Mouse (Mus musculus) layer of hippocampus, postnatal 25 days (tissue): ENCODE measurements around the gene Ghrh. TPM values are rescaled to one million over a fixed set of nuclear protein-coding genes. Genes with fewer than 3 reads are reported as not detected.

Experiments
- DNase-seq, 2 experiments: peaks; one replicate each; pipeline ENCODE4 v3.0.0; 2022; ENCODE audit warnings: mixed read lengths in 2 of 2, low spot score in 1 of 2; ENCODE audit errors: extremely low spot score in 1 of 2
- total RNA-seq, 2 experiments: library from RNA; stranded (reverse); gene quantifications; 2 replicates each; pipeline ENCODE4 v1.2.3; 2021

Gene Ghrh
- total RNA-seq, 2 experiments from 2014 or later, result 0.59 TPM; not detected in 1

DNA sequence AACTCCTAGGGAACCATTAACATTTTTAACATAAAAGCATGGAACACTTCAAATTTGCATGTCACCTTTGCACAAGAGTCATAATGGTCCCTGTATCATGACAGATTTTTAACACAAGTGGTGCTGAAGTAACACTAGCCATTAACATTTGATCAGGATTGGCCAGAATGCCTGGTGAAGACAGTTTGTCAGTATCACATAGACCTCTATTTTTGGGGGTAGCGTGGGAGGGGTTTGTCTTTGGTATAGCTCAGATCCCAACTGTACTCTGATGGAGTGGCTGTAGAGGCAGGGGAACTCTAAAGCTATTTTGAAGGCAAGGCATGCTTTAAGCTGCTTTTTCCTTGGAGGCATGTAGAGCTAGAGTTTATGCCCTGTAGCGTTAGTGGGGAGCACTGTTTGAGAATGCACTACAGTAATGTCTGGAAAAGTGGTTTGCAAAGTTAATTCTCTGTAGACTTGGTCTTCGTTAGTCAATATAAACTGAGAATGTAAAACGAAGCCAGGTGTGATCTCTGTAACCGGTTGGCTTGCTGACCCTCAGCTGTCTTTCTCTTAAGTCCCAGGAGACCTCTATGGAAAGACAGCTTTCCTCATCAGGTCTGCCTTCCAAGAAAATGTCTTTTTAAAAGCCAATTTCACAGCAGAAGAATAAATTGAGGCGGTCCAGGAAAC, 36.2 kb downstream of the Ghrh start:
- no peak for DNase-seq

DNA sequence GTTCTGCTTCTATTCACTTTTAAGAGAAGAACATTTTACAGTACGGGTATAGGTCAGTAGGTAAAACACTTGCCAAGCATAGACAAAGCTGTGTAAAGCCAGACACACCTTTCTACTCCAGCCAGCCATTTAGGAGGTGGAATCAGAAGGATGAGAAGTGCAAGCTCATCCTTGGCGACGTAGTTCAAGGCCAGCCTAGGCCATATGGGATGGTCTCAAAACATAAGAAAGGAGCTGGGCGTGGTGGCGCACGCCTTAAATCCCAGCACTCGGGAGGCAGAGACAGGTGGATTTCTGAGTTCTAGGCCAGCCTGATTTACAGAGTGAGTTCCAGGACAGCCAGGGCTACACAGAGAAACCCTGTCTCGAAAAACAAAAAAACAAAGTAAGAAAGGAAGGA, 37.7 kb downstream of the Ghrh start:
- no peak for DNase-seq

DNA sequence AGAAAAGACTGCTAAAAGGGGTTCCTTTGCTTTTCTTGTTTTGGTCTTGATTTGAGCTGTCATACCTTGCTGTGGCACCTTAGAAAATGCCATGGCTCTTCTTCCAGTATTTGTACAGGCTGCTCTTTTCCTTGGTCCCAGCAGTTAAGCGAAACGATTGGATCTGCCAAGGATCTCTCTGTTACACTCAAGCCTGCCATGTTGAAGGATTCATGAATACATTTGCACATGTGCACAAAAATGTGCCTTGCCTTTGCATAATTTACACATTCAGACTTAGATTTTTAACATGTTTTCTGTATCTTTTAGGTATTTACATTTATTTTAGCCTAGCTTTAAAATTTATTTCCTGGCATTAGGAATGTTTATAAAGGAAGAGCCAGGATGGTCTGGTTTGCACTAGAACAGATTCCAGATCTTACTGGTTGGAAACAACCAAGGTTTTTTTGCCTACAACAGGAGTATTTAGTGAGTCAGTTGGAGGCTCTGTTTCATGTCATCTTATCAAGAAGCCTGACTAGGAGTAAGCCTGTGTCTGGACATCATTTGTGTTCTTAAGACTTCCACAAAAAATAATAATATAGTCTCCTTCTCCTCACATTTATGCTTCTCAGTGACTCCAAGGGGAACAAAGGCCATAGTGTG, 38.9 kb downstream of the Ghrh start:
- DNase-seq, result no peak

DNA sequence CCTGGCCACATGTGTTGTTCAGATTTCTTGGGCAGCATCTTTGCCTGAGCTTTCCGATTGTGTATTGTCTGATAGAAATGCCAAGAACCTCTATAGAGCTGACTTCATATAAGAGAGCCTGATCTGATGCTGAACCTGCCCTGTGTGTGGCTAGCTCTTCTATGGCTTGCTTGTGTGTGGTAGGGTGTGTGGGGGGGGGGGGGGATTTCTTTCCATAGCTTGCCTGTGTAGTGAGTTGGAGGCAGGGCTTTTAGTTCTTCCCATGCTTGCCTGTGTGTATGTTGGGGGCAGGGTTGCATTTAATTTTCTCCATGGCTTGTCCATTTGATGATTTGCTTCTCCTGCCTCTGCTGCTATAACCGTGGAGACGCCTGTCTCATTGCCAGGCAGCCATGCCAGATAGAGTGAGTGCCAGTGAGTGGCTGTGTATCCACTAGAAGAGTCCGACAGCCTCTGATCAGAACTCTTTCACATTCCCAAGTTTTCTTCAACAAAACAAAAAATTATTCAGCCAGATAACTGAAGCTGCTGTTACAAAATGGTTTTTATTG, 39.5 kb downstream of the Ghrh start:
- DNase-seq, result no peak

DNA sequence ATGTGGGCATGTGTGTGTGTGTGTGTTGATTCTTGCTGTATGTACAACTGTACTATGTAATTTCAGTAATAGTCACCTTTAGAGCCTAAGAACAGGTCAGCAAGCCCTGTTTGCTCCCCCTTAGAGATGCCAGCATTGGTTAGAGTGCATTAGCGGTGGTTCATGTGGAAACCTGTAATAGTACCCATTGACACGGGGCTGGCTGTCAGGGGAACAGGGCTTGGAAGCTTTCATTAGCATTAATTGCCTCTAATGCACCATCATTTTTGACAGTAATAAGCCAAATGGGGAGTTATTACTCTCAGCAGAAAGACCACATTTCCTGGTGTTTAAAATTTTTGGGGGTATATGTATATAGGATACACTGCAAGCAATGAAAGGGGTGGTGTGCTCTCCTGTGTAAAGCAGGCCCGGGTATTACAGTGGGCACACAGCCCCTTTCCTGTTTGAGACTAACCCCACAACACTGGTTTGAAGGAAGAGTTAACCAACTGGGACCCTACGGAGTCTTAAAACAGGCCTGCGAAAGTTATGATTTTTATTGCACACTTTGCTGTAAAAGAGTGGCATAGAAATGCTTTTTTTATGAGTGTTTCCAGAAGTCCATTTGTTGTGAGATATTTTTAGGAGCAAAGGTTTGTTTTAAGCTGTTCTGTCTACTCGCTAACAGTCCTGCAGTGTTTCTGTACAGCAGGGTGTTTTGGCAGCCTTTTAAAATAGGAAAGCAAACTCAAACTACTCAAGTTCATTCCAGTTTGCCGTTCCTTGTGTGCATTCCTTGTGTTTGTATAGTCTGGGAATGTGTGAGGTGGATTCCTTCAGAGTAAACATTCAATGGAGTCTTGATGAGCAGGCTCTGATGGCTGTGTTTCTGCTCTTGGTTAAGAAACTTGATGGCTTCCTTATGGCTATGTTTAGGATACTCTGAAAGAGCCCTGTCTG, 40.9 kb downstream of the Ghrh start:
- DNase-seq, result no peak

DNA sequence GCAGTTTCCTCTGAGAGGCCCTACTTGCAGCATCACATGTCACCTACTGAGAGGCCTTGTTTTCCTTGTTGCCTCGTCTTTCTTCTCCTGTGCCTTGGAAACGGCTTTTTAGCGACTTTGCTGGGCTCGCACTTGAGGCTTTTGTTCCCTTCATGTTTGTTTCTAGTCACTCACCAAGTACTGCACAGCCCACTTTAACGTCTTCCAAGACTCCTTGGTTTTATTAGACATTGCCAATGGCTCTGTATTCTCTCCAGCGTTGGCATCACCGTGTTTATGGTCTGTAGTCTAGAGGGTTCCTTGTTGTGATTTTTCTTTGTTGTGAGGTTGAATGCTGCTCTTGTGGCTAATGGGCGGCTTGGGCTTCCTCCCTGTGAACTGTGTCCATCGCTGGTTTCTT, 44.2 kb downstream of the Ghrh start:
- no peak for DNase-seq

DNA sequence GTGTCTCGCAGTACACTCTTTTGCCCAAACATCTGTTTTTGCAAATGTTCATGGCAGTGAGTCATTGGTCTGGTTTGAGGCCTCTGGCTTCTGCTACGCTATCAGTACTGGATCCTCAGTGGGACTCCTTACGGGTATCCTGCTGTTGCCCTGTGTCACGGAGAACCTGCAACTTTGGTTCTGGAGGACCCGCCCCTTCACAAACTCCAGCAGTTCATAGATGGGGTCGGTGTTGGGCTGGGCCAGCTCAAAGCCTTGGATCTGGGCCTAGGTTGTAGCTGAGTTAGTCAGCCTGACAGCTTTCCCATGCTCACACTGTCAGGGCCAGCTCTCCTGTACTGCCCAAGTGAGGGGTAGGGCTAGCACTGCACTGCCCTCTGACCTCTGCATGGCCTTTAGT, 47.3 kb downstream of the Ghrh start:
- DNase-seq, result no peak

DNA sequence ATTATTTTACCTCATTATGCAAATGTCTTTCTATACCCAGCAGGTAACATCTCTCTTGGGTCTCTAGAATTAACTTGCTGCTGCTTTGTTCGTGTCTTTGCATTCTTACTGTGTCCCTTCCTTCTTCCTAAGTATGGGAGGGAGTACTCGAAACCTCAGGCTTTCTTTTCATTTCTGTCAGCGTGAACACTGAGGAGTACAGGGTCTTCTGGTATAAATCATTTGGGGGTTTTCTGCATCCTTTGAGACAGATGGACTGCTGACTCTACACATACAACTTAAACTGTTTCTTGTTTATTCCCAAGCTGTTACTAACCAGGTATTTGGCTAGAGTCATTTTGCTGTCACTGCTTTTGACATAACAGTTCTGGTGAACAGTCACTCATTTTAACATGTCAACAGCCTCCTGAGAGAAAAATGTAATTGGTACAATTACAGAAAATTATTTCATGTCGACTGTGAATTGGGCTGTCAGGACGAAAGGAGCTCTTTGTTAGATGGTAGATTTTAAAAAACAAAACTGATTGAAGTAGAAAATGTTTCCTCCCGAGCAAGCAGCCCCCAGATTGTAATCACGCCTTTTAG, 51.1 kb downstream of the Ghrh start:
- DNase-seq, result no peak

DNA sequence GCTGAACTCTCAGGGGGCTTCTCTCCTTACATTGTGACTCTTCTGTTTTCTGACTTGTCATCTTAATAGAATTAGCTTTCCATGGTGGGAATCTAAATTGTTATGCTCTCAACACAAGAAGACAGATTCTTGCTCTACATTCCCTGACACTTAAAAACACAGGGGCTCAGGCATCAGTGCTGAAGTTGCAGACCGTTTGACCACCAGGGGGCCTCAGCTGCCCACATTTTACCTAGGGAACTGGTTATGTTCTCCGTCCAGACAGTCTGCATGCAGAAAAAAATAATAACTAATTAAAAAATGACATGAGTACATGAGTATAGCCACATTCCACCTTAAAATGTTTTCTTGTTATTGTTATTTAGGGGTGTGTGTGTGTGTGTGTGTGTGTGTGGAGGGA, 55.2 kb downstream of the Ghrh start:
- peak; percentile 61 to 90 for DNase-seq

DNA sequence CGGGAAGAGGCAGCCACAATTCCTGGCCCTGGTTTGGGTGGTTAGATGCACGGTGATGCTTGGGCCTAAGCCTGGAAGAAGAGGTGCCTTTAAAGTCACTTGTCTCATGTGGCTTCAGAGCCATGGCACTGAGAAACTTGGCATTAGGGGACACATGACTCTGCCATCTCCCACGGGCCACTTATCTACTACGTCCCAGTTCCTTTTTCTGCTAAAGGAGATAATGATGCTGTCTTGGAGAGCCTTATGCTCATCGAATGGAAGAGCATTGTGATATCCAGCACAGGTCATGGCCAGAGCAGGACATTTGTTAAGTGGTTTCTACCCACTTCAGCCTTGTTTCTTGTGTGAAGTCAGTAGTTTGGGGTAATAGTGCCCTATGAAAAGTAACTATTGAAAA, 58.3 kb downstream of the Ghrh start:
- no peak for DNase-seq

DNA sequence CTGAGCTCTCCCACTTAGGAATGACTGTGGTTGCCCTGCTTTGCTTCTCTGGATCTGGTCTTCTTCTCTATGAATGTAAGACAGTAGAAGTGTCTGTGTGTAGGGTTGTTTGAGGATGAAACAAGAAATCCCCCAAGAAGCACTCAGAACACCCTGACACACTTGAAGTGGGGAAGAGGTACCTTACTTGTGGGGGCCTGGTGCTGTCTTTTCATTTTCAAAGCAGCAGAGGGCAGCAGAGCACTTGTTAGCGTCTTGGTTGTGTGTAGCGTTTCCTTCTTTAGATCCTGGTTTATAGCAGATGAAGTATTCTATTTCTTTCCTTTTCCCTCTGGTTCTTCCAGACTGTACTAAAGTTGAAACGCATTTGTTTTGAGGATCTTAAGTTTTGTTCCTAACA, 59.8 kb downstream of the Ghrh start:
- DNase-seq, result peak in 1 of 2 experiments; percentile 60

DNA sequence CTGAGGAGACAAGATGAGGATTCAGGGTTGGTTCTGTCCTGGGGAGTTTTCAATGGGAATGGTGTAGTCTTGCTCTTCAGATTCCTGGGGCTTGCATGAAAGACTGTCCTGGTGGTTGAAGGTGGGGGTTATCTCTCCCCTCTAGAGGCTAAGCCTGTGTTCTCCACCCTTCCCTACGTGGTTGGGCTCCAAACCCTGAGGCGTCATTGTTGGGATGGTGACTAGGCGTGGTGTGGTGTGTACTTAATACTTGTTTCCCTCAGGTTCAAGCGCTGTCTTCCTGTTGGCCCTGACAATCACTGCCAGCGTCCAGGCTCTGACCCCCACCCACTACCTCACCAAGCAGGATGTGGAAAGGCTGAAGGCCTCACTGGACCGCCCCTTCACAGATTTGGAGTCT, 64.0 kb downstream of the Ghrh start:
- no peak for DNase-seq

Other genes with a start within 250 kb of the Ghrh start
- gene Samhd1, start 212.2 kb downstream of the Ghrh start, total RNA-seq, result 10 to 100 TPM; 11.4 to 12.3 TPM
- gene Rbl1, start 143.0 kb downstream of the Ghrh start, total RNA-seq, result 1 to 10 TPM; 1.3 to 2.2 TPM
- 100 to 1,000 TPM; 133 to 141 TPM for gene Rpn2, start 68.5 kb downstream of the Ghrh start, total RNA-seq
- gene Mroh8, start 68.0 kb downstream of the Ghrh start, total RNA-seq, result 1 to 10 TPM; 1.0 to 1.2 TPM
- 10 to 100 TPM; 61.3 to 66.5 TPM for gene Manbal, start 20.1 kb upstream of the Ghrh start, total RNA-seq
- gene Src, start 70.9 kb upstream of the Ghrh start, total RNA-seq, result 100 to 1,000 TPM; 144 to 147 TPM
- gene Nnat, start 212.6 kb upstream of the Ghrh start, total RNA-seq, result 100 to 1,000 TPM; 534 to 747 TPM
- 100 to 1,000 TPM; 122 to 130 TPM for gene Blcap, start 223.8 kb upstream of the Ghrh start, total RNA-seq